Mouse (Mus musculus): ENCODE measurements around the gene Grk5. TPM values are rescaled to one million over a fixed set of nuclear protein-coding genes. Genes with fewer than 3 reads are reported as not detected.

The Grk5 gene
- polyA plus RNA-seq, 1 experiment from 2014 or later = 2.9 TPM

- Histone ChIP-seq H3K9me3 (ENCODE audit: control insufficient read depth, low read length) (no peaks in the 10 kb centered on the region), H3K4me2 (peak overlapping the region; percentile 88), H3K27ac (ENCODE audit: low read depth, low read length) (peak overlapping the region; percentile 79), H3K4me1 (replicated peaks; ENCODE audit: control insufficient read depth, insufficient read depth, low read length) (peaks cover 16% of the 10 kb centered on the region), H3K4me3 (ENCODE audit: low read depth, low read length) (peak overlapping the region; percentile 82), H3K27me3 (replicated peaks; ENCODE audit: control insufficient read depth, insufficient read depth, low read length) (no peaks in the 10 kb centered on the region), H3K9ac (ENCODE audit: low read depth, low read length) (peak overlapping the region; percentile 94), H3K36me3 (ENCODE audit: control insufficient read depth, insufficient read depth, low read length) (peaks cover 7% of the 10 kb centered on the region)
- ATAC-seq (replicated peaks; ENCODE audit: low FRiP score) = no peak
- 5% methylated on average over 4 of the region's 4 CpGs for WGBS
- DNase-seq (ENCODE audit: low spot score) = no peak
These were observed 16.0 kb upstream of the Grk5 start for GRCm38 (mm10) chr19:60873501-60873900.

DNA sequence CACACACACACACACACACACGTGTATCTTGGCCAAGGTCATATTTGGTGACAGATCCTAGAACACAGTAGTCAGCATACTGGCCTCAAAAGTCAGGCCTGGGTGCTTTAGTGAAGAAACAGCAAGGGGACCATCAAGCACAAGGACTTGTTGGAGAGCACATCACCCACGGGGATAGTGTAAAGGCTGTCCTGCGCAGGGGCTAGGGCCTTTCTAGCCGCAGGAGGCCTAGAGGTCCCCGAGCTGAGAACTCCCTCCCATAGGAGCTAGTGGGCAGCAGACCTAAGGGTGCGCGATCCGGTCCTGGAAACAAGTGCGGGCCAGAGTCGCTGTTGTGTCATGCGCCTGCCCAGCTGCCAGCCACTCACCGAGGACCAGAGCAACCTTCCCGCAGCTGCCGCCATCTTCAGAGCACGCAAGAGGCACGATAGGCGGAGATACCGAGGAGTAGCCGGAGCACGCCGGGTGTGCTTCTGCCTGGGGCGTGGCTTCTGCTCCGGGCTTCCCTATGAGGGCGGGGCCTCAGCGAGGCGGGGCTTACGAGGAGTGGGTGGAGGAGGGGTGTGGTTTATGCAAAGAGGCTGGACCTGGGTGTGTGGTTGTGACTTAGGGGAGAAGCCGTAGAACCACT, 15.4 kb upstream of the Grk5 start, which contains the start of gene Prdx3:
Prdx3 (minus strand) TSS at position 493 of the 631 bp plus-strand sequence.
- no peaks in the 10 kb centered on the region for H3K9me3 ChIP-seq (ENCODE audit: control insufficient read depth, low read length)
- H3K4me1 ChIP-seq (replicated peaks; ENCODE audit: control insufficient read depth, insufficient read depth, low read length) = peaks cover 16% of the 10 kb centered on the region
- peak; percentile 93 for DNase-seq (ENCODE audit: low spot score)
- peak within 1 kb of the TSS; percentile 82 for H3K4me3 ChIP-seq (ENCODE audit: low read depth, low read length)
- ATAC-seq (replicated peaks; ENCODE audit: low FRiP score) = peak; percentile 94
- peaks cover 6% of the 10 kb centered on the region for H3K36me3 ChIP-seq (ENCODE audit: control insufficient read depth, insufficient read depth, low read length)
- H3K9ac ChIP-seq (ENCODE audit: low read depth, low read length) = peak within 1 kb of the TSS; percentile 94
- H3K4me2 ChIP-seq = peak within 1 kb of the TSS; percentile 88
- H3K27me3 ChIP-seq (replicated peaks; ENCODE audit: control insufficient read depth, insufficient read depth, low read length) = no peaks in the 10 kb centered on the region
- WGBS = under 1% methylated on average over 28 of the region's 28 CpGs
- peak within 1 kb of the TSS; percentile 79 for H3K27ac ChIP-seq (ENCODE audit: low read depth, low read length)

- no peaks in the 10 kb centered on the region for H3K9me3 ChIP-seq (ENCODE audit: control insufficient read depth, low read length)
- H3K27me3 ChIP-seq (replicated peaks; ENCODE audit: control insufficient read depth, insufficient read depth, low read length) = no peaks in the 10 kb centered on the region
- H3K4me2 ChIP-seq = no peak overlapping the region
- DNase-seq (ENCODE audit: low spot score) (no peak), ATAC-seq (replicated peaks; ENCODE audit: low FRiP score) (no peak)
- H3K36me3 ChIP-seq (ENCODE audit: control insufficient read depth, insufficient read depth, low read length) = no peaks in the 10 kb centered on the region
- H3K4me1 ChIP-seq (replicated peaks; ENCODE audit: control insufficient read depth, insufficient read depth, low read length) = peaks cover 9% of the 10 kb centered on the region; the same call in 1 of the 2 replicates
- no peak overlapping the region for H3K9ac ChIP-seq (ENCODE audit: low read depth, low read length)
- no peak overlapping the region for H3K4me3 ChIP-seq (ENCODE audit: low read depth, low read length)
- WGBS = 23% methylated on average over 3 of the region's 3 CpGs
- no peak overlapping the region for H3K27ac ChIP-seq (ENCODE audit: low read depth, low read length)
These were observed 6.4 kb upstream of the Grk5 start for GRCm38 (mm10) chr19:60883129-60883528.

DNA sequence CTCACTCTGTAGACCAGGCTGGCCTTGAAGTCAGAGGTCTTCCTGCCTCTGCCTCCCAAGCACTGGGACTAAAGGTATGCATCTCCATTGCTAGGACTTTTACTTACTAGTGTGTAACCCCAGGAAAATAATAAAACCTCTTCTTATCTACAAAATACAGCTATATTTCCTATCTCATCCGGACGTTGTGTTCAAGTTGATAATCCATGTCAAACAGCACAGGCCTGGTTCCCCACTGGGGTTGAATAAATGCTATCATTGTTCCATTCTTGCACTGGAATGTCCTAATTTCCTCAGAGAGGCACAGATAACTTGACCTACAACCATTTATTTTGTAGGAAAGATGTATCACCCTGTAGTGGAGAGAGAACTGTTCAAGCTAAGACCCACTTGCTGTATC, 1.9 kb upstream of the Grk5 start:
- 43% methylated on average over 2 of the region's 2 CpGs for WGBS
- H3K27ac ChIP-seq (ENCODE audit: low read depth, low read length) = peak overlapping the region; percentile 54; the same call in 1 of the 2 replicates

GRCm38 (mm10) chr19:60889101-60889713, 342 bp upstream of the Grk5 start:
- Histone ChIP-seq H3K27ac (ENCODE audit: low read depth, low read length) (peak overlapping the region; percentile 98; the same call in 1 of the 2 replicates), H3K4me2 (peak overlapping the region; percentile 77), H3K36me3 (ENCODE audit: control insufficient read depth, insufficient read depth, low read length) (no peaks in the 10 kb centered on the region), H3K4me3 (ENCODE audit: low read depth, low read length) (peak overlapping the region; percentile 85), H3K9me3 (ENCODE audit: control insufficient read depth, low read length) (no peaks in the 10 kb centered on the region), H3K9ac (ENCODE audit: low read depth, low read length) (peak overlapping the region; percentile 98), H3K4me1 (replicated peaks; ENCODE audit: control insufficient read depth, insufficient read depth, low read length) (peaks cover 18% of the 10 kb centered on the region; the same call in 1 of the 2 replicates), H3K27me3 (replicated peaks; ENCODE audit: control insufficient read depth, insufficient read depth, low read length) (no peaks in the 10 kb centered on the region)
- WGBS = 4% methylated on average over 17 of the region's 17 CpGs
- DNase-seq (ENCODE audit: low spot score) = peak; percentile 60
- ATAC-seq (replicated peaks; ENCODE audit: low FRiP score) = peak; percentile 27

More for the DNA sequence above, 1.9 kb upstream of the Grk5 start:
- peaks cover 18% of the 10 kb centered on the region; the same call in 1 of the 2 replicates for H3K4me1 ChIP-seq (replicated peaks; ENCODE audit: control insufficient read depth, insufficient read depth, low read length)
- DNase-seq (ENCODE audit: low spot score) (no peak), ATAC-seq (replicated peaks; ENCODE audit: low FRiP score) (peak; percentile 11; the same call in 1 of the 2 replicates)
- no peaks in the 10 kb centered on the region for H3K36me3 ChIP-seq (ENCODE audit: control insufficient read depth, insufficient read depth, low read length)
- no peak overlapping the region for H3K4me3 ChIP-seq (ENCODE audit: low read depth, low read length)
- no peak overlapping the region; the same call in 1 of the 2 replicates for H3K9ac ChIP-seq (ENCODE audit: low read depth, low read length)
- H3K4me2 ChIP-seq = peak overlapping the region; percentile 28; the same call in 1 of the 2 replicates
- no peaks in the 10 kb centered on the region for H3K27me3 ChIP-seq (replicated peaks; ENCODE audit: control insufficient read depth, insufficient read depth, low read length)
- H3K9me3 ChIP-seq (ENCODE audit: control insufficient read depth, low read length) = no peaks in the 10 kb centered on the region

DNA sequence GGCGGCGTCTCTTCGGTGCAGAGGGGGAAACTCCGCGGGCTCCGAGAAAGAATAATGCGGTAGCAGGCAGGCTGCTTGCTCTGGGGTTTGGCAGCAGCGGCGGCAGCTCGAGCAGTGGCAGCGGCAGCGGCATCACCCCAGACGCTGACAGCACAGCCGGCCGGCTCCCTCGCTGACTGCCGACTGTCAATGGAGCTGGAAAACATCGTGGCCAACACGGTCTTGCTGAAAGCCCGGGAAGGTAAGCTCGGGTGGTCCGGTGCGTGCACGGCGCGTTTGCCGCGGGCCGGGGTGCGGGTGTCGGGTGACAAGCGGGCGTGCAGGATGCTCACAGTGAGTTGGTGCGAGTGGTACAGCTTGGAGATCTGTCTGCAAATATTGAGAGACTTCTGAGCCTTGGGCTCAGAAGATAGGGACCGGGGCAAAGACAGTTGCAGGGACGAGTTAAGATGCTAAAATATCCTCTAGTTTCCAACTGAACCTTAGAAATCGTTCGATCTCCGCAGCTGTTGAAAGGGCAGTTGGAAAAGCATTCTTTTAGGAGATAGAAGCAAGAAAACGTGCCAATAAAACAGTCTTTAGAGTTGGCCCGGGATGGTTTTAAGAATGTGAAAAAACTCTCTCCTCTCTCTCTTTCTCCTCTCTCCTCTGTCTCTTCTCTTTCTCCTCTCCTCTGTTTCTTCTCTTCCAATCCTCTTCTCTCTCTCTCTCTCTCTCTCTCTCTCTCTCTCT, 1.0 kb downstream of the Grk5 start:
- ATAC-seq (replicated peaks; ENCODE audit: low FRiP score) (peak; percentile 27), DNase-seq (ENCODE audit: low spot score) (peak; percentile 63)
- Histone ChIP-seq H3K4me3 (ENCODE audit: low read depth, low read length) (peak overlapping the region; percentile 85), H3K4me1 (replicated peaks; ENCODE audit: control insufficient read depth, insufficient read depth, low read length) (peaks cover 18% of the 10 kb centered on the region; the same call in 1 of the 2 replicates), H3K4me2 (peak overlapping the region; percentile 77), H3K9me3 (ENCODE audit: control insufficient read depth, low read length) (no peaks in the 10 kb centered on the region), H3K9ac (ENCODE audit: low read depth, low read length) (peak overlapping the region; percentile 98), H3K27me3 (replicated peaks; ENCODE audit: control insufficient read depth, insufficient read depth, low read length) (no peaks in the 10 kb centered on the region), H3K27ac (ENCODE audit: low read depth, low read length) (peak overlapping the region; percentile 16; the same call in 1 of the 2 replicates), H3K36me3 (ENCODE audit: control insufficient read depth, insufficient read depth, low read length) (no peaks in the 10 kb centered on the region)
- WGBS = under 1% methylated on average over 41 of the region's 41 CpGs

DNA sequence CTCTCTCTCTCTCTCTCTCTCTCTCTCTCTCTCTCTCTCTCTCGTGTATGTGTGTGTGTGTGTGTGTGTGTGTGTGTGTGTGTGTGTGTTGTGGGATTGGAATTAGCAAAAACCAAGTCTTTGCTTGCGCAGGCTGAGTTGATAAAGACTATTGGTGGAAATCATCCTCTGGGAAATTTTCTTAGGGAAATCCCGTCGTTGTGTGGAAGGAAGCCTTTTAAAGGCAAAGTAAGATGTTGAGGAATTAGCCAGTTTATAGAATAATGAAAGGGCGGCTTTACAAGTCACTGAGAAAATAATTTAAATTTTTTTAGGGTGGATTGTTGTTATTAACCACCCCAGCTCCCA, 1.5 kb downstream of the Grk5 start:
- WGBS = 21% methylated on average over 5 of the region's 5 CpGs
- no peaks in the 10 kb centered on the region for H3K36me3 ChIP-seq (ENCODE audit: control insufficient read depth, insufficient read depth, low read length)
- ATAC-seq (replicated peaks; ENCODE audit: low FRiP score) (no peak), DNase-seq (ENCODE audit: low spot score) (no peak)
- peak overlapping the region; percentile 77 for H3K4me2 ChIP-seq
- H3K27ac ChIP-seq (ENCODE audit: low read depth, low read length) = no peak overlapping the region
- H3K9ac ChIP-seq (ENCODE audit: low read depth, low read length) = no peak overlapping the region
- no peaks in the 10 kb centered on the region for H3K27me3 ChIP-seq (replicated peaks; ENCODE audit: control insufficient read depth, insufficient read depth, low read length)
- H3K4me1 ChIP-seq (replicated peaks; ENCODE audit: control insufficient read depth, insufficient read depth, low read length) = peaks cover 18% of the 10 kb centered on the region; the same call in 1 of the 2 replicates
- peak overlapping the region; percentile 85 for H3K4me3 ChIP-seq (ENCODE audit: low read depth, low read length)
- no peaks in the 10 kb centered on the region for H3K9me3 ChIP-seq (ENCODE audit: control insufficient read depth, low read length)

- Histone ChIP-seq H3K36me3 (ENCODE audit: control insufficient read depth, insufficient read depth, low read length) (no peaks in the 10 kb centered on the region), H3K27ac (ENCODE audit: low read depth, low read length) (no peak overlapping the region), H3K9ac (ENCODE audit: low read depth, low read length) (no peak overlapping the region), H3K27me3 (replicated peaks; ENCODE audit: control insufficient read depth, insufficient read depth, low read length) (no peaks in the 10 kb centered on the region), H3K4me3 (ENCODE audit: low read depth, low read length) (peak overlapping the region; percentile 85), H3K4me2 (peak overlapping the region; percentile 77), H3K9me3 (ENCODE audit: control insufficient read depth, low read length) (no peaks in the 10 kb centered on the region), H3K4me1 (replicated peaks; ENCODE audit: control insufficient read depth, insufficient read depth, low read length) (peaks cover 18% of the 10 kb centered on the region; the same call in 1 of the 2 replicates)
- no peak for ATAC-seq (replicated peaks; ENCODE audit: low FRiP score)
- 23% methylated on average over 1 of the region's 1 CpGs for WGBS
- DNase-seq (ENCODE audit: low spot score) = no peak
These were observed 2.5 kb downstream of the Grk5 start for GRCm38 (mm10) chr19:60891934-60892547.
